Mouse (Mus musculus) CH12F3 (cell line): ENCODE results near the gene Zfp248.

Source experiments
- in situ Hi-C: fragments of 300-500 bp; cut with MboI; formaldehyde crosslinking; loops from 2 replicates; pipeline ENCODE4 v1.14.3; 2020; ENCODE audit warnings: low sequenced_read_pairs

The Zfp248 gene

GRCm38 (mm10) chr6:118455042-118455631 is at the start of gene Zfp248:
Gene Zfp248 (minus strand): TSS chr6:118455528.
- in situ Hi-C loops, result no loop called here

DNA sequence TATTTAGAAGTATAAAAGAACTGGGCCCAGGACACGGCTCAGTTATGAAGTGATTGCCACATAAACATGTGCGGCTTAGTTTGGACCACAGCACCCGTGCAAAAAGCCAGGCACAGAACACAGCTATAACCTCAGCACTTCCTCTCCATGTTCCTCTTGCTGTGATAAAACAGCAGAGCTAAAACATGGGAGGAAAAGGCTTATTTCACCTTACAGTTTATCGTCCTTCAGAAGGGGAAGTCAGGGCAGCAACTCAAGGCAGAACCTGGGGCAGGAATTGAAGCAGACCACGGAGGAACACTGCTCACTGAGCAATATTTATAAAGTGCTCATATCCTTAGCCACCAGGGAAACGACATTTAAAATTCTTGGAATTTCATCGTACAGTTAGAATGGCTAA is 43.7 kb upstream of the Zfp248 start:
- in situ Hi-C loops, result no loop called here

GRCm38 (mm10) chr6:118482125-118482524 is 26.8 kb upstream of the Zfp248 start:
- in situ Hi-C loops, result no loop called here

DNA sequence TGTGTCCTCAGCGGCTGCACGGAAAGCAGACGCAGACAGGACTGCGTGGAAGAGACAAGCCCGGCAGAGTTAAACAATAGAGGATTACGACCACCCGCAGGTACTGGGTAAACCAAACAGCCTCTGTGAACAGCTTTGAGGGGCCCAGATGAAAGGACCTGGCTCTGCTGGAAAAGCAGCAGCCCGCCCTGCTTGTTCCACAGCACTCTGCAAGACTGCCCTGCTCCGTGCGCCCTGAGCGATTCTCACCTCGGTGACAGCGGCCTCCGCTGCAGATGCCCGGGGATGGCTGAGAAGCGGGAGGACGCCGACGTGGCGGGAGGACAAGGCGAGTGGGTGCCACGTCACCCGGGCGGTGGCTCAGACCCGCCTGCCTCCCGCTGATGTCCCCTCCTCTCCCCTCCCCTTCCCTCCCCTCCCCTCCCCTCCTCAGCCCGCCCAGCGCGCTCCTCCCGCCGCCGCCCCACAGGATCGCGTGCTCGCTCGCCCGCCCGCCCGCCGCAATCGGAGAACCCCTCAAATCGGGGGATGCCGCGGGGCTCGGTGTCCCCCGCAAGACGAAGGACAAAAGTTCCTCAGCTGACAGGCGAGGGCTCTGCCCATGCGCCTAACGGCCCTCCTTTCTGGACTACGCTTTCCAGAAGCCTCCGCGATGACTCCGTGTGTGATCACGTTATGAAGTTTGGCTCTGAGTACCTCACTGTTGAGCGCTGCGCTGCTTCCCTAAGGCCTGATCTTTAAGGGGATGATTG is 23.8 kb upstream of the Zfp248 start, which contains the start of gene Zfp9:
TSS of gene Zfp9 (minus strand) at position 364 of the 752 bp plus-strand sequence.
- in situ Hi-C loops, result no loop called here

GRCm38 (mm10) chr6:118477875-118478785 is 22.8 kb upstream of the Zfp248 start:
- in situ Hi-C loops, result no loop called here

- in situ Hi-C loops, result no loop called here
Observed at GRCm38 (mm10) chr6:118462069-118462705, 6.9 kb upstream of the Zfp248 start.

GRCm38 (mm10) chr6:118457726-118458125 is 2.4 kb upstream of the Zfp248 start:
- in situ Hi-C loops, result no loop called here

DNA sequence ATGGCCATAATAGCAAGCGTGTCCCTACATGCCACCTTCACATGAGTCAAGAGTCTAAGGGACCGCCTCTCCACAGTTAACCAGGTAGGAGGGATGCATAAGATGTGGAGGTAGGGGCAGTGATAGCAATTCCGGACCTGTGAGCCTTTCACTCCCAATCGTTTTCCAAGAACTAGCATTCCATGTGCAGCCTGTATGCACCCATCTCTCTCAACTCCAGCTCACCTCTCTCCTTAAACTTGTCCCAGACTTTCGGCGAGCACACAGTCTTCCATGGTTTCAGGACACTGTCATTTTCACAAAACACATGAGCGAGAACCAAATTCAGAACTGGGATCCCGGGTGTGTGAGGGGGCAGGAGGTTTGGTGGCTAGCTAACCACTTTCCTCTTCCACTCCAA is 876 bp downstream of the Zfp248 start:
- in situ Hi-C loops, result no loop called here

DNA sequence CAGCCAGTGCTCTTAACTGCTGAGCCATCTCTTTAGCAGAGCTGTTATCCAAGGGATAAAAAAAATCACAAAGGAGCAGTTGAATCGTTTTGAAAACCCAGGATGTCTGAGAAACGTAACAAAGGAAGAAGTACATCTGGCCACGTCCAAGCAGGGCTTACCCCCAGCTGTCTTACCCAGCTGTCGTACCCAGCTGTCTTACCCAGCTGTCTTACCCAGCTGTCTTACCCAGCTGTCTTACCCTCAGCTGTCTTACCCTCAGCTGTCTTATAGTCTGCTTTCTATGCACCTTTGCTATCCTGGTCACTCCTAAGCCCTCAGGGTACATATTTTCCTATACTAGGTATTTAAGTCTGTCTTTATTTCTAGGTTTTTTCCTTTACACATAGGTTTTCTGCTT is 23.8 kb downstream of the Zfp248 start:
- in situ Hi-C loops, result no loop called here

GRCm38 (mm10) chr6:118426666-118427065 is 28.7 kb downstream of the Zfp248 start:
- in situ Hi-C loops, result no loop called here

DNA sequence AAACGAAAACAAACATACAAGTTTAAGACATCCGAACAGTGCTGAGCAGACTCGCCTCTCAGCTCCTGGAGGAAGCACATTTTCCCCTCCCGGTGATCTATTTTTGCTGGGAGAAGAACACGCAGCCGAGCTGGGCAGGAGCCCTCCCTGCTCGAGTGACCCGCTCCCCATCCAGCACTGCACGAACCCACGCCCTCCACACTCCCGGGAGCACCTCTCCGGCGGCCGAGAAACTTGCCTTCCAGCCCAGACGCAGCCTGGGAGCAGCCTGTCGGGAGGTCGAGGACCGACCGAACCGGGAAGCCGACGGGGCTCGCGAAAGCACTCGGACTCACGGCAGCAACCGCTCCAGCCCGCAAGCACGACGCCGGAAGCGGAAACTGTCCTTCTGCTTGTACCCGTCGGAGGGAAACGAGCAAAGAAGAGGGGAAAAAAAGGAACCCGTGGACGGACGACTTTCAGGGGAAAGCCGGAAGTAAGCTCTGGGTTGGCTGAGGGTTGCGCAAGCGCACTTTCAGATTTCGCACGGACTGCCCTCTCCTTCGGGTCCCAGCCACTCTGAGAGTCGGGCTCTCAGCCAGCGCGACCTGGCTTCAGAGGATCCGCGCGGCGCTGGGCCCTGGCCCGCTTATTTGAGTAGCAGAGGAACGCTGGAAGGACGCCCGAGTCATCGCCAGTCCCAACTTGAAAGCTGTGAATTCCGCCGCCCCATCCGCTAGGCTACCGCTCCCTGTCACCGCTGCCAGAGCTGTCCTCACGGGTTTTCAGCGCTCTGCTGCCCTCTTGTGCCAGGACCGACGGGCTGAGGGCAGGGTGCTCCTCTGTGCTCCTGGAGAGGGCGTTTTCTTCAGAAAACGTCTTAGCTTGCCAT is 36.0 kb downstream of the Zfp248 start, which contains the start of gene Bms1:
TSS of gene Bms1 (minus strand) at position 425 of the 871 bp plus-strand sequence.
- in situ Hi-C loops, result no loop called here

- in situ Hi-C loops, result no loop called here
Observed at GRCm38 (mm10) chr6:118410428-118410827, 44.9 kb downstream of the Zfp248 start.

DNA sequence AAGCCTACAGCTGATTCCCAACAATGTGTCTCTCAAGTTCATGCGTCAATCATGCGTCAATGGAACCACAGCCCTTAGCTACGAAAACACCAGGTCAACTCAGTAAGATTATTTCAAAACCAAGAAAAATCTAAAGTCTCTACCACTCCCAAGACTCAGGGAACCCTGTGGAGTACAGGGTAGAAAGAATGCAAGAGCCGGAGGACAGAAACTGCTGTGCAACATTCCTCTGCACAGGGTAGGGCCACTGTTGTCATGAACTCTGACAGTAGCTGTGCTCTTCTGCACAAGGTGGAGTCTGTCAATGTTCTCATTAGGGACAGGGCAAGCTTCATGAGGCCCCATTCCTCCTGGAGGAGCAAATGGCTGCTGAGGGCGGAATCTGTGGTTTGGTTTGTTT is 46.8 kb downstream of the Zfp248 start:
- in situ Hi-C loops, result no loop called here

GRCm38 (mm10) chr6:118406421-118406820 is 48.9 kb downstream of the Zfp248 start:
- in situ Hi-C loops, result no loop called here

DNA sequence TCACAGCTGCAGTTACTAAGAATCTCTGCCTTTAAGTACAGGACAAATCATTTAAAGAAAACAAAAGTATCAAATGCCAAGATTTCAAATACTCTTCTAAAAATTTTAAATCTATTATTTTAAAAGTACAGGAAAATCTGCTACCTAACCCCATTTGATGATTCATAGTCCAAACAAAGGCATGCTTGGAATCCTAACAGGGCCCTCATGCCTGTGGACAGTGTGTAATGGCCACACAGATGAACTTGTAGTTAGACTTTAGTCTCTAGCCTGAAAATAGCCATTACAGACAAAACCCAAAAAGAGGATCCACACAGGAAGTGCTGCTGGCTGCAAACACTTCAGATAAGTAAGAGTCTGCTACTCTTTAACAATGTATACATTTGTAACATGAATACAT is 64.6 kb downstream of the Zfp248 start:
- in situ Hi-C loops, result no loop called here

DNA sequence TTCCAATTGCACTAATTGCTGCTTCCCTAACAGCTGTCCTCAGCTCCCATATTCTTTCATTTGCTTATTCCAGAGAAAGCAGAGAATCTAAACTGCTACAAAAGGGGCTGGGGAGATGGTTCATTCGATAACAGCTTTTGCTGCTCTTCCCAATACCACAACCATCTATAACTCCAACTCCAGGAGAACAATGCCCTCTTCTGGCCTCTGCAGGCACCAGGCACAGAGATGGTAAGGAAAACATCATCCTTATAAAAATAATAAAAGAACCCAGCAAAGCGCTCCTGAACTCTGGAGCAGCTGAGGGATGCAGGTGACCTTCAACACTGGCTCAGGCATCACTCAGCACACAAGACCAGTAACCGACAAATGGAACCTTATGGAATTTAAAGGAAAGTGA is 69.4 kb downstream of the Zfp248 start:
- in situ Hi-C loops, result no loop called here

- in situ Hi-C loops, result no loop called here
Observed at GRCm38 (mm10) chr6:118381234-118381633, 74.1 kb downstream of the Zfp248 start.

GRCm38 (mm10) chr6:118380630-118381029 is 74.7 kb downstream of the Zfp248 start:
- in situ Hi-C loops, result no loop called here

- in situ Hi-C loops, result loop anchor here (10.0 kb wide), 1 partner anchor 195 kb away; no protein-coding TSS in a partner anchor
Observed at GRCm38 (mm10) chr6:118379451-118380167, 75.7 kb downstream of the Zfp248 start.
